Mouse (Mus musculus) ES-Bruce4 (cell line): ENCODE measurements around the gene C530025M09Rik. TPM values are rescaled to one million over a fixed set of nuclear protein-coding genes. Genes with fewer than 3 reads are reported as not detected.

Experiments
- H3K27ac ChIP-seq: 2 replicates; pipeline ENCODE4 v1.5.1; 2012; ENCODE audit warnings: low read length, inconsistent platforms; ENCODE audit not compliant: insufficient read depth
- H3K27me3 ChIP-seq: 2 replicates; pipeline ENCODE4 v1.6.1; 2012; ENCODE audit warnings: mild to moderate bottlenecking, low read length, inconsistent platforms; ENCODE audit not compliant: control insufficient read depth, poor library complexity, insufficient read depth, severe bottlenecking
- H3K36me3 ChIP-seq: 2 replicates; pipeline ENCODE4 v1.6.1; 2012; ENCODE audit warnings: inconsistent platforms, mild to moderate bottlenecking, low read length, moderate library complexity; ENCODE audit not compliant: control insufficient read depth, poor library complexity, insufficient read depth, severe bottlenecking
- H3K4me1 ChIP-seq: one replicate; pipeline ENCODE4 v1.8.1; 2011; ENCODE audit warnings: low read length; ENCODE audit not compliant: control insufficient read depth, insufficient read depth
- H3K4me3 ChIP-seq: 2 replicates; pipeline ENCODE4 v1.5.1; 2011; ENCODE audit warnings: low read depth, mild to moderate bottlenecking, low read length
- H3K9ac ChIP-seq: 2 replicates; pipeline ENCODE4 v1.6.1; 2012; ENCODE audit warnings: low read depth, mild to moderate bottlenecking, inconsistent platforms; ENCODE audit not compliant: poor library complexity, severe bottlenecking
- H3K9me3 ChIP-seq: replicated peaks from 2 replicates; pipeline ENCODE4 v1.6.1; 2012; ENCODE audit warnings: mild to moderate bottlenecking, low read length, inconsistent platforms; ENCODE audit not compliant: control insufficient read depth, poor library complexity, insufficient read depth, severe bottlenecking
- CTCF ChIP-seq: IDR thresholded peaks from one replicate; pipeline ENCODE4 v1.8.1; 2011; ENCODE audit warnings: low read depth, low read length
- EP300 ChIP-seq: IDR thresholded peaks from 2 replicates; pipeline ENCODE4 v1.6.1; 2011; ENCODE audit warnings: low read depth, low read length; ENCODE audit not compliant: insufficient read depth
- POLR2A ChIP-seq: IDR thresholded peaks from one replicate; pipeline ENCODE4 v1.8.1; 2011; ENCODE audit warnings: low read length; ENCODE audit not compliant: insufficient read depth
- polyA plus RNA-seq: library from polyadenylated mRNA; stranded (reverse); fragments of >200 nt; gene quantifications from 2 replicates; pipeline ENCODE4 v1.2.4, GENCODE M21; 2011; ENCODE audit warnings: low read depth; ENCODE audit not compliant: missing spikeins, insufficient read depth, insufficient read length

Gene C530025M09Rik
- polyA plus RNA-seq, 1 experiment: not detected

- TF ChIP-seq EP300 (no peak), CTCF (no peak), POLR2A (no peak)
- Histone ChIP-seq H3K27me3 (no peaks in the 10 kb centered on the region; the same call in 1 of the 2 replicates), H3K36me3 (no peaks in the 10 kb centered on the region), H3K9ac (no peak overlapping the region), H3K9me3 (no peaks in the 10 kb centered on the region), H3K4me1 (peaks cover 2% of the 10 kb centered on the region), H3K4me3 (no peak overlapping the region), H3K27ac (no peak overlapping the region)
These were observed 30.0 kb upstream of the C530025M09Rik start for GRCm38 (mm10) chr2:149861002-149861401.

- no peak overlapping the region for H3K4me3 ChIP-seq
- H3K4me1 ChIP-seq: no peaks in the 10 kb centered on the region
- H3K36me3 ChIP-seq: no peaks in the 10 kb centered on the region
- no peaks in the 10 kb centered on the region for H3K9me3 ChIP-seq
- no peaks in the 10 kb centered on the region for H3K27me3 ChIP-seq
- no peak overlapping the region for H3K27ac ChIP-seq
- H3K9ac ChIP-seq: no peak overlapping the region
- TF ChIP-seq EP300: no peak
- no peak for TF ChIP-seq POLR2A
- no peak for TF ChIP-seq CTCF
These were observed 17.8 kb upstream of the C530025M09Rik start for GRCm38 (mm10) chr2:149848778-149849177.

- no peaks in the 10 kb centered on the region for H3K9me3 ChIP-seq
- H3K4me3 ChIP-seq: no peak overlapping the region
- H3K36me3 ChIP-seq: no peaks in the 10 kb centered on the region
- H3K27ac ChIP-seq: no peak overlapping the region
- H3K27me3 ChIP-seq: no peaks in the 10 kb centered on the region
- H3K9ac ChIP-seq: no peak overlapping the region
- no peaks in the 10 kb centered on the region for H3K4me1 ChIP-seq
- TF ChIP-seq EP300 (no peak), CTCF (no peak), POLR2A (no peak)
These were observed 13.6 kb upstream of the C530025M09Rik start for GRCm38 (mm10) chr2:149844575-149844974.

- Histone ChIP-seq H3K4me3 (no peak overlapping the region), H3K27ac (no peak overlapping the region), H3K27me3 (no peaks in the 10 kb centered on the region), H3K9ac (no peak overlapping the region), H3K36me3 (no peaks in the 10 kb centered on the region), H3K4me1 (no peaks in the 10 kb centered on the region), H3K9me3 (no peaks in the 10 kb centered on the region)
- TF ChIP-seq CTCF: no peak
- TF ChIP-seq POLR2A: no peak
- TF ChIP-seq EP300: no peak
These were observed 8.7 kb upstream of the C530025M09Rik start for GRCm38 (mm10) chr2:149839666-149840065.

GRCm38 (mm10) chr2:149836471-149837135, 5.6 kb upstream of the C530025M09Rik start:
- TF ChIP-seq POLR2A (no peak), EP300 (no peak), CTCF (no peak)
- Histone ChIP-seq H3K27ac (no peak overlapping the region), H3K4me1 (no peaks in the 10 kb centered on the region), H3K9me3 (no peaks in the 10 kb centered on the region), H3K36me3 (no peaks in the 10 kb centered on the region), H3K27me3 (0 out of 2 replicates have a peak, but pooled peaks cover 2% of the 10 kb centered on the region), H3K4me3 (no peak overlapping the region), H3K9ac (no peak overlapping the region)

- no peak for TF ChIP-seq EP300
- TF ChIP-seq CTCF: no peak
- no peak for TF ChIP-seq POLR2A
- Histone ChIP-seq H3K27ac (no peak overlapping the region), H3K9me3 (no peaks in the 10 kb centered on the region), H3K36me3 (no peaks in the 10 kb centered on the region), H3K4me3 (no peak overlapping the region), H3K27me3 (0 out of 2 replicates have a peak, but pooled peaks cover 4% of the 10 kb centered on the region), H3K4me1 (no peaks in the 10 kb centered on the region), H3K9ac (no peak overlapping the region)
These were observed 4.1 kb upstream of the C530025M09Rik start for GRCm38 (mm10) chr2:149835091-149835490.
